Mouse (Mus musculus) midbrain, embryonic 10.5 days (tissue): ENCODE data around the gene Spg20. TPM values are rescaled to one million over a fixed set of nuclear protein-coding genes. Genes with fewer than 3 reads are reported as not detected.

Experiments
- DNase-seq: peaks from one replicate; pipeline ENCODE4 v3.0.0-alpha.2; 2017; ENCODE audit warnings: low spot score
- H3K27ac ChIP-seq: fragments of 300-500 bp; sonication (generic); replicated peaks from 2 replicates; pipeline ENCODE4 v1.5.1; 2016; ENCODE audit warnings: mild to moderate bottlenecking
- H3K27me3 ChIP-seq: fragments of 300-500 bp; sonication (generic); 2 replicates; pipeline ENCODE4 v1.6.1; 2016; ENCODE audit warnings: low read depth, mild to moderate bottlenecking; ENCODE audit not compliant: poor library complexity, severe bottlenecking
- H3K36me3 ChIP-seq: fragments of 300-500 bp; sonication (generic); 2 replicates; pipeline ENCODE4 v1.6.1; 2016; ENCODE audit warnings: mild to moderate bottlenecking, moderate library complexity
- H3K4me1 ChIP-seq: fragments of 300-500 bp; sonication (generic); 2 replicates; pipeline ENCODE4 v1.6.1; 2016
- H3K4me3 ChIP-seq: fragments of 300-500 bp; sonication (generic); 2 replicates; pipeline ENCODE4 v1.5.1; 2016; ENCODE audit warnings: mild to moderate bottlenecking, moderate library complexity
- H3K9me3 ChIP-seq: fragments of 300-500 bp; sonication (generic); replicated peaks from 2 replicates; pipeline ENCODE4 v1.6.1; 2016; ENCODE audit warnings: mild to moderate bottlenecking
- WGBS: fragments of 180-500 bp; shearing (Covaris S2); methylation state at CpG from one replicate; pipeline ENCODE4 v1.1.7; 2016; 5-methylcytosine and 5-hydroxymethylcytosine counted together
- microRNA-seq: library from miRNA; unstranded; fragments of <30 nt; microRNA quantifications from one replicate; pipeline ENCODE4, GENCODE M21; 2017
- polyA plus RNA-seq: library from polyadenylated mRNA; unstranded; fragments of >200 nt; fragmentation: Nextera tagmentation; extraction: Ambion mirVana; gene quantifications from 2 replicates; pipeline ENCODE4 v1.2.1, GENCODE M21; 2016

The Spg20 gene
- polyA plus RNA-seq, 1 experiment from 2014 or later = 51.6 TPM

GRCm38 (mm10) chr3:55172478-55172877 lies 60.6 kb downstream of the Spg20 start:
- no peak overlapping the region for H3K27ac ChIP-seq
- 80% methylated on average over 3 of the region's 3 CpGs for WGBS
- no peaks in the 10 kb centered on the region for H3K36me3 ChIP-seq
- H3K9me3 ChIP-seq = no peaks in the 10 kb centered on the region
- H3K27me3 ChIP-seq = no peaks in the 10 kb centered on the region
- no peaks in the 10 kb centered on the region for H3K4me1 ChIP-seq
- H3K4me3 ChIP-seq = no peak overlapping the region
- no peak for DNase-seq

GRCm38 (mm10) chr3:55177271-55177670 lies 65.4 kb downstream of the Spg20 start:
- no peak for DNase-seq
- Histone ChIP-seq H3K27ac (no peak overlapping the region), H3K4me3 (no peak overlapping the region), H3K9me3 (no peaks in the 10 kb centered on the region; the same call in 1 of the 2 replicates), H3K4me1 (peaks cover 12% of the 10 kb centered on the region), H3K27me3 (no peaks in the 10 kb centered on the region), H3K36me3 (no peaks in the 10 kb centered on the region)
- WGBS = 65% methylated on average over 6 of the region's 6 CpGs

- Histone ChIP-seq H3K27me3 (no peaks in the 10 kb centered on the region), H3K4me3 (no peak within 1 kb of the TSS), H3K27ac (no peak within 1 kb of the TSS), H3K9me3 (no peaks in the 10 kb centered on the region; the same call in 1 of the 2 replicates), H3K36me3 (no peaks in the 10 kb centered on the region), H3K4me1 (peaks cover 12% of the 10 kb centered on the region)
- 94% methylated on average over 22 of the region's 22 CpGs for WGBS
- no peak for DNase-seq
Measured at GRCm38 (mm10) chr3:55181766-55182165, 69.9 kb downstream of the Spg20 start, which contains the start of gene Sohlh2. TSS of gene Sohlh2 (plus strand) at chr3:55182028.

Small RNA genes lying within 50 kb of the gene (microRNA-seq; reads per million reads assigned to microRNA genes)
- gene Gm22029 = not detected

Other genes with a start within 250 kb of the Spg20 start
- gene Sertm1, start 196.2 kb upstream of the Spg20 start, polyA plus RNA-seq = 0.16 and 0.38 TPM in 2 replicates
- gene Ccna1, start 56.6 kb upstream of the Spg20 start, polyA plus RNA-seq = 1.7 and 3.1 TPM in 2 replicates
- 0.10 and 0.25 TPM in 2 replicates for gene Ccdc169, start 25.2 kb downstream of the Spg20 start, polyA plus RNA-seq
- 0.05 TPM in 1 of 2 replicates, not detected in the other for gene Sohlh2, start 69.9 kb downstream of the Spg20 start, polyA plus RNA-seq
- 42.2 and 72.4 TPM in 2 replicates for gene Dclk1, start 130.3 kb downstream of the Spg20 start, polyA plus RNA-seq